Mouse (Mus musculus): ENCODE data around the gene Agrp. TPM values are rescaled to one million over a fixed set of nuclear protein-coding genes. Genes with fewer than 3 reads are reported as not detected.
A peak's percentile ranks its signal among the peaks of the same experiment; 100 is the strongest.
"Not testable (repeated sequence)": the region's sequence is repeated elsewhere in the genome, so short reads cannot be mapped to it uniquely, and the experiment has no call there.

Gene Agrp
- polyA plus RNA-seq, 1 experiment = 0.32 TPM

DNA sequence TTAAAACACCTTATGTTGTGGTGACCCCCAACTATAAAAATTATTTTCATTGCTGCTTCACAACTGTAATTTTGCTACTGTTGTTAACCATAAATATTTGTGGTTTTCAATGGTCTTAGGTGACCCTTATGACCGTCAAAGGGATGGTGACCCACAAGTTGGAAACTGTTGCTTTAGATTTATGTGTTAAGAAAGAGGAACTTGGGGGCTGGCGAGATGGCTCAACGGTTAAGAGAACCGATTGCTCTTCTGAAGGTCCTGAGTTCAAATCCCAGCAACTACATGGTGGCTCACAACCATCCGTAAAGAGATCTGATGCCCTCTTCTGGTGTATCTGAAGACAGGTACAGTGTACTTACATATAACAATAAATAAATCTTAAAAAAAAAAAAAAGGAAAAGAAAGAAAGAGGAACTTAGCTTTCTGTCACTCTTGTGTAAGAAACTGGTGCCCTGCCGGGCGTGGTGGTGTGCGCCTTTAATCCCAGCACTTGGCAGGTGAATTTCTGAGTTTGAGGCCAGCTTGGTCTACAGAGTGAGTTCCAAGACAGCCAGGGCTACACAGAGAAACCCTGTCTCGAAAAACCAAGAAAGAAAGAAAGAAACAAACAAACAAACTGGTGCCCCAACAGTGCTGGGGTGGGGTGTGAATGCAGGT is 72.5 kb downstream of the Agrp start:
- 58% methylated on average over 9 of the region's 9 CpGs for WGBS
- DNase-seq (ENCODE audit: low read depth, low spot score) = not testable (repeated sequence)

GRCm38 (mm10) chr8:105563871-105564270 is 73.3 kb downstream of the Agrp start:
- 74% methylated on average over 1 of the region's 1 CpGs for WGBS
- DNase-seq (ENCODE audit: low read depth, low spot score) = no peak

- no peak for DNase-seq (ENCODE audit: low read depth, low spot score)
- WGBS = 86% methylated on average over 3 of the region's 3 CpGs
Measured at GRCm38 (mm10) chr8:105562863-105563262, 74.3 kb downstream of the Agrp start.

DNA sequence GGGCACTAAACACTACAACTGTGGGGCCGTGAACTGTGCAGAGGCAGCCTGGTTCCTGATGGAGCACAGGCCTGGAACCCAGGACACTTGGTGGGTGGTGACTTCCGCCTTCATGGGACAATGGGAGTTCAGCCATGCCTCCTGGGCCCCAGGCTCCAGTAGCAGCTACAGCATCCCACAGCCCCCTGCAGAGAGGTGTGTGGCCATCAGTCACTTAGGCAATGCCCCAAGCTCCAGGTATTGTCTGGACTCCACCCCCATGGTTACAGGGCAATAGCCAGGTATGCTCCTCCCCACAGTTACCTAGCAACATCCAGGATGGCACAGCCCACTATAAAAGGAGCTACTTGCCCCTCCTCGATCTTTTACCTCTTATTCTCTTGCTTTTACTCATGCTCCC is 82.0 kb downstream of the Agrp start:
- 72% methylated on average over 3 of the region's 3 CpGs for WGBS
- DNase-seq (ENCODE audit: low read depth, low spot score) = no peak

DNA sequence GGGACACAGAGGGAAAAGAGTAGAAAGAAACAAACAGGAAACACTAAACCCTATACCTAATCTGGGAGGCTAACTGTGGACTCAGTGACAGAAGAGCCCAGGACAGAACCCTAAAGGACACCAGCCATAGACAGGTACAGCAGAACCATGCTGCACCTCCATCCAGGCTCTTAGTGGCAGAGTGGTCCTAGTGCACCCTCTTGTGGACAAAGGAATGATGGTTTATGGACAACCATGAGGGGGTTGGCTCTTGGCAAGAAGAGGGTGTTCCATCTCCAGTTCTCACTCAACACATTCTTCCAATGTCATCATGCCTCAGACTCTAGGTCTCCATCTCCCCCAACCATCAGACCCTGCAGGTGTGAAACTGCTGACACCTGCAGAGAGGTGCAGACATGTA is 83.1 kb downstream of the Agrp start:
- DNase-seq (ENCODE audit: low read depth, low spot score) = no peak

DNA sequence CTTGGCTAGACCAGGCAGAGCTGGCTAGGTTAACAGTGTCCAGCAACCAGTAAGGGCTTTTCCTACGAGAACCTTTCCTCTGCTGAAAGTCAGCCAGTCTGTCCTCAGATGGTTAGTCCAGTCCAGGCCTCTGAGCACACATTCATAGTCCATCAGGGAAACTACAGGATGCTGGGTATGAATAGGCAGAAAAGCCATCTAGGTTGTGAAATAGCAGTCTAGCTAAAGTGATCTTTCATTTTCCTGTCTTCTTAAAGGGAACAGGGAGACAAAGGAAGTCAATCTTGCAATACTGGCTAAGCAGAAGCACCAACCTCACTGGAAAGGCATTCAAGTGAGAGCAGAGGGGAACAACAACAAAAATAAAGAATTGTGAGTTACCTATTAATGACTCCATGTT is 84.4 kb downstream of the Agrp start:
- WGBS = 56% methylated on average over 1 of the region's 1 CpGs

GRCm38 (mm10) chr8:105552032-105552431 is 85.2 kb downstream of the Agrp start:
- DNase-seq (ENCODE audit: low read depth, low spot score) = no peak
- WGBS = 90% methylated on average over 2 of the region's 2 CpGs

More for the DNA sequence above, 84.4 kb downstream of the Agrp start:
- DNase-seq (ENCODE audit: low read depth, low spot score) = no peak

GRCm38 (mm10) chr8:105550083-105550482 is 87.1 kb downstream of the Agrp start:
- 26% methylated on average over 2 of the region's 2 CpGs for WGBS
- peak; percentile 94 for DNase-seq (ENCODE audit: low read depth, low spot score)

- no peak for DNase-seq (ENCODE audit: low read depth, low spot score)
- 29% methylated on average over 1 of the region's 1 CpGs for WGBS
Measured at GRCm38 (mm10) chr8:105549506-105549905, 87.7 kb downstream of the Agrp start.

- no peak for DNase-seq (ENCODE audit: low read depth, low spot score)
- WGBS = 64% methylated on average over 6 of the region's 6 CpGs
Measured at GRCm38 (mm10) chr8:105546384-105547350, 90.5 kb downstream of the Agrp start.

GRCm38 (mm10) chr8:105545249-105545648 is 91.9 kb downstream of the Agrp start:
- no peak for DNase-seq (ENCODE audit: low read depth, low spot score)

GRCm38 (mm10) chr8:105544544-105545205 is 92.5 kb downstream of the Agrp start:
- WGBS = 63% methylated on average over 7 of the region's 7 CpGs

More at GRCm38 (mm10) chr8:105545249-105545648, 91.9 kb downstream of the Agrp start:
- WGBS = 69% methylated on average over 3 of the region's 3 CpGs

GRCm38 (mm10) chr8:105543703-105544102 is 93.5 kb downstream of the Agrp start:
- 4% methylated on average over 1 of the region's 1 CpGs for WGBS
- no peak for DNase-seq (ENCODE audit: low read depth, low spot score)

More at GRCm38 (mm10) chr8:105544544-105545205, 92.5 kb downstream of the Agrp start:
- no peak for DNase-seq (ENCODE audit: low read depth, low spot score)

- WGBS = 82% methylated on average over 2 of the region's 2 CpGs
- no peak for DNase-seq (ENCODE audit: low read depth, low spot score)
Measured at GRCm38 (mm10) chr8:105542808-105543207, 94.4 kb downstream of the Agrp start.

- WGBS = 91% methylated on average over 3 of the region's 3 CpGs
- no peak for DNase-seq (ENCODE audit: low read depth, low spot score)
Measured at GRCm38 (mm10) chr8:105542032-105542656, 95.0 kb downstream of the Agrp start.

GRCm38 (mm10) chr8:105538940-105539339 is 98.3 kb downstream of the Agrp start:
- no peak for DNase-seq (ENCODE audit: low read depth, low spot score)
- WGBS = 82% methylated on average over 4 of the region's 4 CpGs

DNA sequence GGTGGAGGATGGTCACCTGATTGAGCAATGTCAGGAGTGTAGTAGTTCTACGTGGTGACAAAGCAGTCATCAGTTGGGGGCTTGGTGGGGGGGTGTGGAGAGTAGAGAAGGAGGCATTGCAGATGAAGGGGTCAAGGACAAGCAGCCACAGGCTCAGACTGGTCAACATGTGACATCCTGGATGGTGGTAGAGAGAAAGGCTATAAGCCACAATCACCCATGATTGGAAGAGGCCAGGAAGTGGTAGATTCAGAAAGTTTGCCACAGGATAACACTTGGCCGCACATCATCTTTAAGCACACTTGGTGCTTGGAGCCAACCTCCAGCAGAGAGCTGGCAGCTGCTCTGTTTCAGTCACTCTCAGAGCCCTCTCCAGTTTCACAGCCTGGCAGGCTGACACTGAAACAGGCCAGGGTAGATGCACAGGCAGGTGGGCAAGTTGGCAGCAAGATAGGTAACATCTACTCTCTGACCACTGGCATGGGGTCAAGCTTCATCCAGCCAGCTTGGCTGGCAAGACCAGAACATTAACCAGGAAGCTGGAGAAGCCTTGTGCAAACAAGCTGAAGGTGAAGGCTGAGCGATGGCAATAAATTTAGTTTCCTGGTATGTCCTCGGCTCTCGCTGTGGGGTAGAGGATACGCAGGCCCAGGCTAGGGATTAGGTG is 100.0 kb downstream of the Agrp start:
- DNase-seq (ENCODE audit: low read depth, low spot score) = no peak
- WGBS = 28% methylated on average over 6 of the region's 6 CpGs

DNA sequence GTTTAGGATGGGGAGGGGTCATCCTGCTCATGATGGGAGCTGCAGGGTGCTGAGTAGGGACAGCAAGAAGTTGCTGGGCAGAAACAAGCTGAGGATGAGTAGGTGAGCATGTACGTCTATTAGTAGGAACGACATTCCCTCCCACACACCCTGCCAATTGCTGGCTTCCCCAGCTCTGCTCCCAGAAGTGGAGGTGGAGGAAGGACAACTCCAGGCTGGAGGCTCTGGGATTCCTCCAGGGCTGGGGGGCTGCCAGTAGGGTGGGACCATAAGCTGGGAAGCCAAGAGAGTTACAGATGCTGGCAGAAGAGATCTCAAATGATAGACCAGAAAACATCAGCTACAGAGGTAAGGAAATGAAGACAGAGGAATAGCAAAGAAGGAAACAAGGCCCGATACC is 100.6 kb downstream of the Agrp start:
- no peak for DNase-seq (ENCODE audit: low read depth, low spot score)
- 66% methylated on average over 3 of the region's 3 CpGs for WGBS

DNA sequence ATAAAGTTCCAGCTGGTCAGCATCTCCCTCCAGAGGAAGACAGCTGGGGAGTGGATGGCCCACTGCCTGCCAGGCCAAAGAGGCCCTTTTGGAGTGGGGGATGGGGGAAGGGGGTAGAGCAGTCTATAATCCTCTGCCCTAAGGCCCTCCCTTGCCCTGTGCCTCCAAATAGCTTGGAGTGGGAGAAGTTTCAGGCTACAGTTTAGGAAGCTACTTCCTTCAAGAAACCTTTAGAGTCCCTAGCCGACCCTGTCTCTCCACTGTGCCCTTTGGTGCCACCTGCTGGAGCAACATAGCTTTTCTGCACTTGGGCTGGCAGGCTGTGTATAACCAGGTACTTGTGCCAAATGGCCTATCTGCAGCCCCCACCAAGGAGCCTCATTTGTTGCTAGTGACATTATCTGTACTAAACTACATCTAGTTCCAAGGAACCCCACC is 103.3 kb downstream of the Agrp start:
- 0% methylated on average over 1 of the region's 1 CpGs for WGBS
- DNase-seq (ENCODE audit: low read depth, low spot score) = no peak

All from large intestine, adult 2 months (tissue).